8 mouse cellular contexts compared by ENCODE assay signal in genomic region chrX:102156618-102157422, GRCm38 (mm10). TPM values are rescaled to one million over a fixed set of nuclear protein-coding genes. Genes with fewer than 3 reads are reported as not detected.
DNase-seq lines count a peak whose midpoint lies in the region; ATAC-seq and TF ChIP-seq lines count a peak whose summit lies in the region.

TSS of gene Ercc6l (minus strand) at chrX:102157091.

- peak; percentile 99 for ATAC-seq in forebrain, embryonic 13.5 days
- peak; percentile 99 for ATAC-seq in neural tube, embryonic 15.5 days (ENCODE audit: low FRiP score)

- H3K27ac ChIP-seq in forebrain, embryonic 13.5 days = peak within 1 kb of the TSS; percentile 61; the same call in 1 of the 2 replicates
- peak within 1 kb of the TSS; percentile 76 for H3K27ac ChIP-seq in neural tube, embryonic 15.5 days (replicated peaks)

- H3K4me2 ChIP-seq in forebrain, embryonic 13.5 days = peak within 1 kb of the TSS; percentile 56
- peak within 1 kb of the TSS; percentile 65 for H3K4me2 ChIP-seq in neural tube, embryonic 15.5 days

- WGBS in forebrain, embryonic 13.5 days = 12% methylated on average over 42 of the region's 42 CpGs
- 13% methylated on average over 42 of the region's 42 CpGs for WGBS in neural tube, embryonic 15.5 days

- peak within 1 kb of the TSS; percentile 86 for H3K4me3 ChIP-seq in E14TG2a.4 (replicated peaks; ENCODE audit: low read length)
- H3K4me3 ChIP-seq in forebrain, embryonic 13.5 days = peak within 1 kb of the TSS; percentile 47
- peak within 1 kb of the TSS; percentile 44 for H3K4me3 ChIP-seq in neural tube, embryonic 15.5 days (replicated peaks)

- DNase-seq in c-Kit-positive CD71-positive TER-119-positive erythroid progenitor cells, embryonic 14.5 days (ENCODE audit: low spot score) = peak; percentile 85
- peak; percentile 91 to 92 for DNase-seq in heart, postnatal 14 days
- peak; percentile 84 for DNase-seq in layer of hippocampus, adult 11-12 months (ENCODE audit: low spot score)
- peak; percentile 92 for DNase-seq in lung, adult 18-20 months
- DNase-seq in testis, postnatal 14 days (ENCODE audit: low spot score) = peak; percentile 92

- H3K36me3 ChIP-seq in E14TG2a.4 (ENCODE audit: insufficient read depth, low read length) = peaks cover 11% of the 10 kb centered on the region; the same call in 1 of the 2 replicates
- no peaks in the 10 kb centered on the region for H3K36me3 ChIP-seq in forebrain, embryonic 13.5 days (ENCODE audit: poor library complexity, severe bottlenecking)
- no peaks in the 10 kb centered on the region for H3K36me3 ChIP-seq in neural tube, embryonic 15.5 days

- no peak for TF ChIP-seq CTCF in E14TG2a.4 (conservative IDR thresholded peaks at IDR 0.05; ENCODE audit: low read length)

- no peaks in the 10 kb centered on the region for H3K9me3 ChIP-seq in E14TG2a.4 (ENCODE audit: low read length)
- no peaks in the 10 kb centered on the region for H3K9me3 ChIP-seq in forebrain, embryonic 13.5 days (replicated peaks)
- H3K9me3 ChIP-seq in neural tube, embryonic 15.5 days (replicated peaks) = no peaks in the 10 kb centered on the region

- intact Hi-C loops in heart, postnatal 14 days (cut with DNase I) = loop anchor here (10.0 kb wide), 1 partner anchor 328 kb away; no protein-coding TSS in a partner anchor

- H3K27me3 ChIP-seq in E14TG2a.4 (ENCODE audit: insufficient read depth, low read length) = no peaks in the 10 kb centered on the region
- no peaks in the 10 kb centered on the region for H3K27me3 ChIP-seq in forebrain, embryonic 13.5 days
- no peaks in the 10 kb centered on the region for H3K27me3 ChIP-seq in neural tube, embryonic 15.5 days (replicated peaks)

- H3K9ac ChIP-seq in forebrain, embryonic 13.5 days = peak within 1 kb of the TSS; percentile 54
- peak within 1 kb of the TSS; percentile 34; the same call in 1 of the 2 replicates for H3K9ac ChIP-seq in neural tube, embryonic 15.5 days (replicated peaks)

- peaks cover 15% of the 10 kb centered on the region for H3K4me1 ChIP-seq in E14TG2a.4 (replicated peaks; ENCODE audit: low read depth, low read length)
- no peaks in the 10 kb centered on the region for H3K4me1 ChIP-seq in forebrain, embryonic 13.5 days
- H3K4me1 ChIP-seq in neural tube, embryonic 15.5 days = no peaks in the 10 kb centered on the region

RNA-seq across cellular contexts. Expression of gene Ercc6l, which starts in this region (rescaled TPM):
- 9.8 and 9.9 TPM in 2 replicates for polyA plus RNA-seq in forebrain, embryonic 13.5 days (2015; fragmentation: Nextera tagmentation; extraction: Ambion mirVana)
- 1 to 10 TPM in 1 of 2 experiments, under 1 TPM in 1; 0.74 to 1.4 TPM for total RNA-seq in heart, postnatal 14 days (2021)
- polyA plus RNA-seq in neural tube, embryonic 15.5 days (2015; fragmentation: Nextera tagmentation; extraction: Ambion mirVana) = 1.1 and 3.4 TPM in 2 replicates

Comparison
In these comparisons a context has a peak if more than half of its experiments do, and no peak if none do; other contexts are left out.
1. Peak in every context shown above with its lines: DNase-seq, ATAC-seq, H3K4me3 ChIP-seq and H3K27ac ChIP-seq.